Mouse (Mus musculus) heart, postnatal 0 days (tissue): Measurements from ENCODE around the gene Cdk13. TPM values are rescaled to one million over a fixed set of nuclear protein-coding genes. Genes with fewer than 3 reads are reported as not detected.

Source experiments
- ATAC-seq: fragments of 200-750 bp; cut with Nextera tagmentation; 2 replicates; pipeline ENCODE4 v1.8.0; 2017; ENCODE audit warnings: low read depth, moderate number of reproducible peaks, moderate library complexity; ENCODE audit not compliant: insufficient read depth
- DNase-seq: peaks from one replicate; pipeline ENCODE4 v3.0.0-alpha.2; 2016; ENCODE audit warnings: low spot score
- H3K27ac ChIP-seq: fragments of 300-500 bp; sonication (generic); 2 replicates; pipeline ENCODE4 v1.5.1; 2014; ENCODE audit warnings: low read depth, mild to moderate bottlenecking
- H3K27me3 ChIP-seq: fragments of 300-500 bp; sonication (generic); 2 replicates; pipeline ENCODE4 v1.6.1; 2014; ENCODE audit warnings: low read length, mixed read lengths; ENCODE audit not compliant: control insufficient read depth, insufficient read depth
- H3K36me3 ChIP-seq: fragments of 300-500 bp; sonication (generic); replicated peaks from 2 replicates; pipeline ENCODE4 v1.6.1; 2014; ENCODE audit warnings: low read length, mixed read lengths; ENCODE audit not compliant: control insufficient read depth, insufficient read depth
- H3K4me1 ChIP-seq: fragments of 300-500 bp; sonication (generic); 2 replicates; pipeline ENCODE4 v1.6.1; 2014; ENCODE audit warnings: antibody characterized with exemption; ENCODE audit not compliant: control insufficient read depth, insufficient read depth
- H3K4me2 ChIP-seq: fragments of 300-500 bp; sonication (generic); 2 replicates; pipeline ENCODE4 v1.6.1; 2014; ENCODE audit warnings: low read depth, mild to moderate bottlenecking, low read length, moderate library complexity
- H3K4me3 ChIP-seq: fragments of 300-500 bp; sonication (generic); 2 replicates; pipeline ENCODE4 v1.5.1; 2014; ENCODE audit warnings: low read depth, low read length
- H3K9ac ChIP-seq: fragments of 300-500 bp; sonication (generic); replicated peaks from 2 replicates; pipeline ENCODE4 v1.6.1; 2014; ENCODE audit warnings: low read depth, low read length, mixed read lengths
- H3K9me3 ChIP-seq: fragments of 300-500 bp; sonication (generic); replicated peaks from 2 replicates; pipeline ENCODE4 v1.6.1; 2016; ENCODE audit warnings: low read length; ENCODE audit not compliant: control insufficient read depth
- CTCF ChIP-seq: IDR thresholded peaks from 2 replicates; pipeline ENCODE4 v1.5.1; 2016; ENCODE audit warnings: antibody characterized with exemption, control low read depth, low read depth
- EP300 ChIP-seq: IDR thresholded peaks from 2 replicates; pipeline ENCODE4 v1.6.1; 2016; ENCODE audit warnings: antibody characterized with exemption, low read depth
- WGBS: fragments of 180-500 bp; shearing (Covaris S2); extraction: QIAGEN DNeasy Blood & Tissue Kit; methylation state at CpG from one replicate; pipeline ENCODE4 v1.1.7; 2014; 5-methylcytosine and 5-hydroxymethylcytosine counted together
- microRNA counts: library from miRNA; unstranded; fragments of <30 nt; microRNA quantifications from one replicate; lab custom pipeline; 2015
- microRNA-seq: library from miRNA; unstranded; fragments of <30 nt; microRNA quantifications from one replicate; pipeline ENCODE4, GENCODE M21; 2016
- polyA plus RNA-seq: library from polyadenylated mRNA; unstranded; fragments of >200 nt; fragmentation: Nextera tagmentation; extraction: Ambion mirVana; gene quantifications from 2 replicates; pipeline ENCODE4 v1.2.1, GENCODE M21; 2015
- total RNA-seq: library from RNA; depleted of rRNA; stranded (reverse); fragments of >200 nt; gene quantifications from 2 replicates; pipeline ENCODE4 v1.2.3, GENCODE M21; 2014; ENCODE audit warnings: low replicate concordance; rRNA removed

Gene Cdk13
- total and polyA plus RNA-seq, 2 experiments from 2014 or later, result 7.9 to 55.0 TPM

- no peak for ATAC-seq
- no peak for TF ChIP-seq CTCF
Measured at GRCm38 (mm10) chr13:17689461-17689860, 115.4 kb downstream of the Cdk13 start.

DNA sequence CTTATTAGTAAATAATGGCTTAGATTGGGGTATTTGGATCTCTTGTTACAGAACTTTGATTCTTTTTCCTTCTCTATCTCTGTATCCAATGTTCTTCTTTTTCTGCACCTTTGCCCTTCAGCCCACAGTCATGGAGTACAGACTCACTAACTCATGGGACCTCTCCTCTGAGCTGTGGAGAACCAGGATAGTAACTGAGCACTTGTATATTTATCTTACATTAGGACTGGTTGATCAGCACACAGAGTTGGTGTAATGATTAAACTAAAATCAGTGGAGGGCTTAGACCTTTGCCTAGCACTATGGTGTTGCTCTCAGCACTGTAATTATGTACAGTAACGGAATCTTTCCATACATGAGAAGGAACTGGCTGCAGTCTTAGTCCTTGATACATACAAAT is 133.8 kb downstream of the Cdk13 start:
- TF ChIP-seq CTCF, result no peak
- no peak for TF ChIP-seq EP300
- no peak for ATAC-seq
- 47% methylated on average over 1 of the region's 1 CpGs for WGBS

More at GRCm38 (mm10) chr13:17689461-17689860, 115.4 kb downstream of the Cdk13 start:
- Histone ChIP-seq H3K9ac (no peak overlapping the region), H3K4me2 (no peak overlapping the region), H3K4me3 (no peak overlapping the region), H3K27ac (no peak overlapping the region), H3K9me3 (no peaks in the 10 kb centered on the region), H3K27me3 (no peaks in the 10 kb centered on the region), H3K36me3 (no peaks in the 10 kb centered on the region), H3K4me1 (peaks cover 10% of the 10 kb centered on the region; the same call in 1 of the 2 replicates)
- no peak for DNase-seq

GRCm38 (mm10) chr13:17667380-17667779 is 137.5 kb downstream of the Cdk13 start:
- H3K9me3 ChIP-seq, result no peaks in the 10 kb centered on the region
- H3K36me3 ChIP-seq, result no peaks in the 10 kb centered on the region
- no peaks in the 10 kb centered on the region for H3K4me1 ChIP-seq
- no peaks in the 10 kb centered on the region for H3K27me3 ChIP-seq
- ATAC-seq (no peak), DNase-seq (no peak)
- no peak for TF ChIP-seq EP300
- no peak for TF ChIP-seq CTCF
- H3K27ac ChIP-seq, result no peak overlapping the region
- 80% methylated on average over 1 of the region's 1 CpGs for WGBS
- no peak overlapping the region for H3K9ac ChIP-seq
- no peak overlapping the region for H3K4me2 ChIP-seq
- H3K4me3 ChIP-seq, result no peak overlapping the region

More for the DNA sequence above, 133.8 kb downstream of the Cdk13 start:
- Histone ChIP-seq H3K27me3 (no peaks in the 10 kb centered on the region), H3K27ac (no peak overlapping the region), H3K4me1 (no peaks in the 10 kb centered on the region), H3K9me3 (no peaks in the 10 kb centered on the region), H3K4me3 (no peak overlapping the region), H3K36me3 (no peaks in the 10 kb centered on the region), H3K4me2 (no peak overlapping the region), H3K9ac (no peak overlapping the region)
- DNase-seq, result no peak

MicroRNAs within 50 kb of the gene (microRNA counts, 519-probe panel; counts per million panel counts)
- microRNA mmu-miR-466i (lab: Ali Mortazavi, UCI), result not detected

Small RNA genes within 50 kb of the gene (microRNA-seq; reads per million reads assigned to microRNA genes)
- not detected for gene Mir466i

Other genes starting within 250 kb of the Cdk13 start
- 6.0 and 7.0 TPM in 2 replicates for gene Mplkip, start 109.9 kb downstream of the Cdk13 start, total RNA-seq
- gene Mplkip, start 109.9 kb downstream of the Cdk13 start, polyA plus RNA-seq, result 20.1 and 20.8 TPM in 2 replicates
- 1.3 and 1.7 TPM in 2 replicates for gene Sugct, start 109.5 kb downstream of the Cdk13 start, total RNA-seq
- gene Sugct, start 109.5 kb downstream of the Cdk13 start, polyA plus RNA-seq, result 3.9 and 4.4 TPM in 2 replicates
- gene Rala, start 139.1 kb upstream of the Cdk13 start, total RNA-seq, result 19.0 and 37.8 TPM in 2 replicates
- gene Rala, start 139.1 kb upstream of the Cdk13 start, polyA plus RNA-seq, result 77.0 and 77.1 TPM in 2 replicates
- 21.3 and 45.1 TPM in 2 replicates for gene Yae1d1, start 188.3 kb upstream of the Cdk13 start, total RNA-seq
- 78.0 and 86.7 TPM in 2 replicates for gene Yae1d1, start 188.3 kb upstream of the Cdk13 start, polyA plus RNA-seq